Mouse (Mus musculus): ENCODE results near the gene Ucp3.

- no peak for TF ChIP-seq CTCF (IDR thresholded peaks at IDR 0.05; ENCODE audit: control insufficient read depth, insufficient read depth, insufficient read length)
- TF ChIP-seq MAX (IDR thresholded peaks at IDR 0.05), result no peak
- TF ChIP-seq USF1 (IDR thresholded peaks at IDR 0.05; ENCODE audit: low read depth), result no peak
- TF ChIP-seq MYOD1 (IDR thresholded peaks at IDR 0.05; ENCODE audit: control insufficient read depth, insufficient read length, low read depth), result no peak
- no peak for TF ChIP-seq CEBPB (IDR thresholded peaks at IDR 0.05; ENCODE audit: low read depth)
- TF ChIP-seq FOSL1 (IDR thresholded peaks at IDR 0.05; ENCODE audit: insufficient read depth, low read length, poor library complexity, severe bottlenecking), result no peak
- TF ChIP-seq MYOG (IDR thresholded peaks at IDR 0.05; ENCODE audit: control insufficient read depth, extremely low read depth, insufficient read length), result no peak
These were observed 58.0 kb downstream of the Ucp3 start for GRCm38 (mm10) chr7:100530766-100531165.
